Mouse (Mus musculus): Measurements from ENCODE around the gene Mxra8. TPM values are rescaled to one million over a fixed set of nuclear protein-coding genes. Genes with fewer than 3 reads are reported as not detected.

Mxra8 gene
- polyA plus RNA-seq, 1 experiment from 2014 or later, result 330 TPM

DNA sequence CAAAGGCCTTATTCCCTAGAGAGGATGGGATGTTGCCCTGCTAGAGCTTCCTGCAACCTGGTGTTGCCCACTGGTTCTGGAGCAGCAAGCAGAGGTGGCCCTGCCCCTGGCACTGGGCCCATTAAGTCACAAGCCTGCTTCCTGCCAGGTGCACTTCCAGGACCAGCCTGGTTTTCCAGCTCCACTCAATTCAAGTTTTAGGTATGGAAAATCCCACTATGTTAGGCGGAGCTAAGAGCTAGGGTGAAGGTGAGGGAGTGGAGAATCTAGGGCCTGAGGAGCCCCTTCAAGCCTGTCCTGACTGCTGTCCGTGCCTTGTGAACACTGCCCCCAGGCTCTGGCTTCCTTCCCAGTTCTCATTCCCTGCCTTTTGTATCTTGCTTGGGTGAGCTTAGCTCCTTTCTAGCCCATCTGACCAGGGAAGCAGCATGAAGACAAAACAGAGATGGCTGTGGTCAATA, 12.5 kb downstream of the Mxra8 start:
- TF ChIP-seq CTCF (IDR thresholded peaks at IDR 0.05), result no peak
- Histone ChIP-seq H3K36me3 (ENCODE audit: insufficient read depth, low read length) (peaks cover 6% of the 10 kb centered on the region; the same call in 1 of the 2 replicates), H3K27me3 (replicated peaks; ENCODE audit: insufficient read depth, low read length) (no peaks in the 10 kb centered on the region), H3K27ac (ENCODE audit: low read length) (no peak overlapping the region), H3K4me1 (ENCODE audit: insufficient read depth, low read depth, low read length) (peaks cover 16% of the 10 kb centered on the region; the same call in 1 of the 2 replicates), H3K9me3 (ENCODE audit: low read length) (no peaks in the 10 kb centered on the region), H3K9ac (replicated peaks; ENCODE audit: low read depth) (no peak overlapping the region), H3K4me2 (replicated peaks; ENCODE audit: low read depth, low read length) (no peak overlapping the region), H3K4me3 (ENCODE audit: low read depth, low read length) (no peak overlapping the region)
- ATAC-seq (no peak), DNase-seq (ENCODE audit: low spot score) (peak; percentile 33)
- WGBS, result 47% methylated on average over 2 of the region's 2 CpGs

DNA sequence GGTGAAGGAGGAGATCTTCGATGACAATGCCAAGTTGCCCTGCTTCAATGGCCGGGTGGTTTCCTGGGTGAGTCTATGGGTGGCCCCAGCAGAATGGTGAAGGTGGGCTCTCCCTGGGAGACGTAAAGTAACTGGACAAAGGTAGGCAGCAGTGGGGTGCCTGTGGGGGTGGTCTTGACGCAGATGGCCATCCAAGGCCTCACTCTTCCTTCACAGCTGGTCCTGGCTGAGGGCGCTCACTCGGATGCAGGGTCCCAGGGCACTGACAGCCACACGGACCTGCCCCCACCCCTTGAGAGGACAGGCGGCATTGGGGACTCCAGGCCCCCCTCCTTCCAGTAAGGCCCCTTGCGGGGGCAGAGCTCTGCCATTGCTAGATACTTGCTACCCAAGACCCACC, 13.9 kb downstream of the Mxra8 start:
- Histone ChIP-seq H3K4me2 (replicated peaks; ENCODE audit: low read depth, low read length) (no peak overlapping the region), H3K27ac (ENCODE audit: low read length) (no peak overlapping the region), H3K4me3 (ENCODE audit: low read depth, low read length) (no peak overlapping the region), H3K9me3 (ENCODE audit: low read length) (no peaks in the 10 kb centered on the region), H3K36me3 (ENCODE audit: insufficient read depth, low read length) (peaks cover 9% of the 10 kb centered on the region; the same call in 1 of the 2 replicates), H3K4me1 (ENCODE audit: insufficient read depth, low read depth, low read length) (peaks cover 9% of the 10 kb centered on the region; the same call in 1 of the 2 replicates), H3K9ac (replicated peaks; ENCODE audit: low read depth) (no peak overlapping the region), H3K27me3 (replicated peaks; ENCODE audit: insufficient read depth, low read length) (no peaks in the 10 kb centered on the region)
- DNase-seq (ENCODE audit: low spot score) (no peak), ATAC-seq (no peak)
- TF ChIP-seq CTCF (IDR thresholded peaks at IDR 0.05) (no peak), EP300 (IDR thresholded peaks at IDR 0.05) (no peak)
- 85% methylated on average over 8 of the region's 9 CpGs for WGBS

DNA sequence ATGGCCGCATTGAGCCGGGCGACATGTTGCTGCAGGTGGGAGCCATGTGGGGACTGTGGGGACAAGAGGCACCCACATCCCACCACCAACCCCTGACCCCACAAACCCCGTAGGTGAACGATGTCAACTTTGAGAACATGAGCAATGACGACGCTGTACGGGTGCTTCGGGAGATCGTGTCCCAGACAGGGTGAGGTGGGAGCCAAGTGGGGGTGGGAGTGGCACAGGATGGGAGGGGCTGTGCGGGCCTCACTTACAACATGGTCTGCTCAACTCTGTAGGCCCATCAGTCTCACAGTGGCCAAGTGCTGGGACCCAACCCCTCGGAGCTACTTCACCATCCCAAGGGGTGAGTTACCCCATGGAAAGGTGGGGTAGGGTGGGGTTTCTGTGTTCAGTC, 15.5 kb downstream of the Mxra8 start:
- Histone ChIP-seq H3K36me3 (ENCODE audit: insufficient read depth, low read length) (peaks cover 12% of the 10 kb centered on the region; the same call in 1 of the 2 replicates), H3K9ac (replicated peaks; ENCODE audit: low read depth) (no peak overlapping the region), H3K4me1 (ENCODE audit: insufficient read depth, low read depth, low read length) (no peaks in the 10 kb centered on the region), H3K27ac (ENCODE audit: low read length) (no peak overlapping the region), H3K27me3 (replicated peaks; ENCODE audit: insufficient read depth, low read length) (no peaks in the 10 kb centered on the region), H3K9me3 (ENCODE audit: low read length) (no peaks in the 10 kb centered on the region), H3K4me3 (ENCODE audit: low read depth, low read length) (no peak overlapping the region), H3K4me2 (replicated peaks; ENCODE audit: low read depth, low read length) (no peak overlapping the region)
- ATAC-seq (no peak), DNase-seq (ENCODE audit: low spot score) (no peak)
- TF ChIP-seq CTCF (IDR thresholded peaks at IDR 0.05), result no peak
- no peak for TF ChIP-seq EP300 (IDR thresholded peaks at IDR 0.05)
- 94% methylated on average over 12 of the region's 12 CpGs for WGBS

DNA sequence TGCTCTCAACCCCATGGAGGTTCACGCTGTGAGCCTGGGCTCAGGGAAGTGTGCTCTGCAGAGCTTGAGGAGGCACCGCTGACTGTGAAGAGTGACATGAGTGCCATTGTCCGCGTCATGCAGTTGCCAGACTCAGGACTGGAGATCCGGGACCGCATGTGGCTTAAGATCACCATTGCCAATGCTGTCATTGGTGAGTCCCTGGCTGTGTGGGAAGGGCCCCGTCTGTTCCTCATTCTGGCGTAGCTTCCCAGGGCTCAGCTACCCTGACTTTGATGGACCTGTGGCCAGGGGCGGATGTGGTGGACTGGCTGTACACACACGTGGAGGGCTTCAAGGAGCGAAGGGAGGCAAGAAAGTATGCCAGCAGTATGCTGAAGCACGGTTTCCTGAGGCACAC, 16.6 kb downstream of the Mxra8 start:
- DNase-seq (ENCODE audit: low spot score) (no peak), ATAC-seq (no peak)
- Histone ChIP-seq H3K27ac (ENCODE audit: low read length) (no peak overlapping the region), H3K9ac (replicated peaks; ENCODE audit: low read depth) (no peak overlapping the region), H3K27me3 (replicated peaks; ENCODE audit: insufficient read depth, low read length) (no peaks in the 10 kb centered on the region), H3K4me3 (ENCODE audit: low read depth, low read length) (no peak overlapping the region), H3K4me1 (ENCODE audit: insufficient read depth, low read depth, low read length) (no peaks in the 10 kb centered on the region), H3K9me3 (ENCODE audit: low read length) (no peaks in the 10 kb centered on the region), H3K4me2 (replicated peaks; ENCODE audit: low read depth, low read length) (no peak overlapping the region), H3K36me3 (ENCODE audit: insufficient read depth, low read length) (peaks cover 12% of the 10 kb centered on the region; the same call in 1 of the 2 replicates)
- TF ChIP-seq EP300 (IDR thresholded peaks at IDR 0.05) (no peak), CTCF (IDR thresholded peaks at IDR 0.05) (no peak)
- 88% methylated on average over 12 of the region's 12 CpGs for WGBS

DNA sequence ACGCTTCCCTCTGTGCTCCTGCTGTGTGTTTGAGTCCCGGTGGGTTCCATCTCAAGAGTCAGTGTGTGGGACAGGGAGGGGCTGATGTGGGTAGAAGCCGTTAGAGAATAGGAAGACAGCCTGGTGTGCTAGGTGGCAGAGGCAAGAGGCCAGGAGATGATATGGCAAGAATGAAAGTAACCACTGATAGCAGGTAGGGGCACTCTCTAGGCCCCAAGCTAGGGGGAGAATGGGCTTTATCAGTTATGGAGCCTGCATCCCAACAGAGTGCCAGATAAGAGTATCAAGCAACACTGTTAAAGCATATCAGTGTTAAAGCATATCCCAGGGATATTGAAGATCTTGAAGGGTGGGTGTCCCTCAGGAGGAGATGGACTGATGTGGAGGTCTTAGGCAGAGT, 17.4 kb downstream of the Mxra8 start:
- WGBS, result 85% methylated on average over 3 of the region's 3 CpGs

DNA sequence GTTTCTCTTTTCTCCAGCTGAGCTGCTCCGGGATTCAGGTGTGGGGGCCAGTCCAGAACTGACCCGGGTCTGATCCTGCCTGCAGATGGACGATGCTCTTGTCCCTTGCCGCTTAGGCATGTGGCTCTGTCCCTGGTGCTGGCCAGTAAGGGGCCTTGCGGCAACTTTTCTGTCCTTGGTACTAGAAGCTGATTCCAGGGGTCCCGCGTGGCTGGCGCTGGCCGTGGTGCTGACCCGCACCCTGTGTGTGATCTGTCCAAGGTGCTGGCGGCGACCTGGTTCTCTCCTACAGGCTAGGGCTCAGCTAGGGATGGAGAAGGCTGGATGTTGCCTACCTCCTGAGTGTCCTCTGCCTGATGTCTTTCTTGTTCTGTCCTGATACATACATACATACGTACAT, 19.8 kb downstream of the Mxra8 start:
- Histone ChIP-seq H3K9ac (replicated peaks; ENCODE audit: low read depth) (no peak overlapping the region), H3K4me2 (replicated peaks; ENCODE audit: low read depth, low read length) (no peak overlapping the region), H3K4me1 (ENCODE audit: insufficient read depth, low read depth, low read length) (no peaks in the 10 kb centered on the region), H3K9me3 (ENCODE audit: low read length) (no peaks in the 10 kb centered on the region), H3K27me3 (replicated peaks; ENCODE audit: insufficient read depth, low read length) (no peaks in the 10 kb centered on the region), H3K36me3 (ENCODE audit: insufficient read depth, low read length) (peaks cover 8% of the 10 kb centered on the region; the same call in 1 of the 2 replicates), H3K4me3 (ENCODE audit: low read depth, low read length) (no peak overlapping the region), H3K27ac (ENCODE audit: low read length) (no peak overlapping the region)
- TF ChIP-seq EP300 (IDR thresholded peaks at IDR 0.05) (no peak), CTCF (IDR thresholded peaks at IDR 0.05) (peak; percentile 18; the same call in 1 of the 2 replicates)
- peak; percentile 60 for ATAC-seq
- WGBS, result 21% methylated on average over 13 of the region's 13 CpGs
- DNase-seq (ENCODE audit: low spot score), result peak; percentile 63

More for the DNA sequence above, 17.4 kb downstream of the Mxra8 start:
- no peak for ATAC-seq
- Histone ChIP-seq H3K36me3 (ENCODE audit: insufficient read depth, low read length) (peaks cover 12% of the 10 kb centered on the region; the same call in 1 of the 2 replicates), H3K4me2 (replicated peaks; ENCODE audit: low read depth, low read length) (no peak overlapping the region), H3K27ac (ENCODE audit: low read length) (no peak overlapping the region), H3K9me3 (ENCODE audit: low read length) (no peaks in the 10 kb centered on the region), H3K27me3 (replicated peaks; ENCODE audit: insufficient read depth, low read length) (no peaks in the 10 kb centered on the region), H3K9ac (replicated peaks; ENCODE audit: low read depth) (no peak overlapping the region), H3K4me1 (ENCODE audit: insufficient read depth, low read depth, low read length) (no peaks in the 10 kb centered on the region), H3K4me3 (ENCODE audit: low read depth, low read length) (no peak overlapping the region)
- TF ChIP-seq EP300 (IDR thresholded peaks at IDR 0.05), result no peak
- TF ChIP-seq CTCF (IDR thresholded peaks at IDR 0.05), result no peak
- DNase-seq (ENCODE audit: low spot score), result no peak

DNA sequence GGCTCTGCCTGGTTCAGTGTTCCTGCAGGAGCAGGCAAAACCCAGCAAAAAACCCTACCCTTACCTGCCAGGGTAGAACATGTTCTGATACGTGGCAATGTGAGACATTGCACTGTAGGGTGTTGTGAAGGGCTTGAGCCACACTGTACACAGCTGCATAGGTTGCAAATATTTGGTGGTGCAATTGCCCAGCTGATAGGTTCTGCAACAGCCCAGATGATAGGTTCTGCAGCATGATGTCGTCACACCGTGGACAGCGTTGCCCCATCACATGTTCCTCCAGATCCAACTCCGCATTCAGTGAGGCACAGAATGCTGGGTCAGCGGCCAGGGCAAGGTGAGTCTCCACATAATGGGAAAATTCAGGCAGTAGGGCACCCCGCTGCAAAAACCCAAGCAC, 22.3 kb downstream of the Mxra8 start:
- no peaks in the 10 kb centered on the region for H3K9me3 ChIP-seq (ENCODE audit: low read length)
- TF ChIP-seq CTCF (IDR thresholded peaks at IDR 0.05) (no peak), EP300 (IDR thresholded peaks at IDR 0.05) (no peak)
- no peak for ATAC-seq
- no peaks in the 10 kb centered on the region for H3K27me3 ChIP-seq (replicated peaks; ENCODE audit: insufficient read depth, low read length)
- no peaks in the 10 kb centered on the region for H3K4me1 ChIP-seq (ENCODE audit: insufficient read depth, low read depth, low read length)
- H3K4me2 ChIP-seq (replicated peaks; ENCODE audit: low read depth, low read length), result no peak overlapping the region
- peaks cover 15% of the 10 kb centered on the region; the same call in 1 of the 2 replicates for H3K36me3 ChIP-seq (ENCODE audit: insufficient read depth, low read length)
- H3K27ac ChIP-seq (ENCODE audit: low read length), result no peak overlapping the region
- no peak overlapping the region for H3K4me3 ChIP-seq (ENCODE audit: low read depth, low read length)
- WGBS, result 84% methylated on average over 7 of the region's 7 CpGs
- DNase-seq (ENCODE audit: low spot score), result no peak
- no peak overlapping the region for H3K9ac ChIP-seq (replicated peaks; ENCODE audit: low read depth)

All from lung, postnatal 0 days (tissue).